Mouse (Mus musculus) neural tube, embryonic 14.5 days (tissue): ENCODE data around the gene 4933427D14Rik. TPM values are rescaled to one million over a fixed set of nuclear protein-coding genes. Genes with fewer than 3 reads are reported as not detected.
A peak's percentile ranks its signal among the peaks of the same experiment; 100 is the strongest.

Experiments used
- ATAC-seq: fragments of 200-750 bp; cut with Nextera tagmentation; 2 replicates; pipeline ENCODE4 v1.8.0; 2017; ENCODE audit warnings: low read depth, mild to moderate bottlenecking, moderate TSS enrichment, moderate library complexity
- H3K27ac ChIP-seq: fragments of 300-500 bp; sonication (generic); 2 replicates; pipeline ENCODE4 v1.5.1; 2014; ENCODE audit warnings: low read depth, mild to moderate bottlenecking, control low read depth, low read length, moderate library complexity, mixed read lengths
- H3K27me3 ChIP-seq: fragments of 300-500 bp; sonication (generic); 2 replicates; pipeline ENCODE4 v1.6.1; 2014; ENCODE audit warnings: low read length; ENCODE audit not compliant: control insufficient read depth, insufficient read depth
- H3K36me3 ChIP-seq: fragments of 300-500 bp; sonication (generic); 2 replicates; pipeline ENCODE4 v1.6.1; 2014; ENCODE audit warnings: low read length, mixed read lengths; ENCODE audit not compliant: control insufficient read depth, insufficient read depth
- H3K4me1 ChIP-seq: fragments of 300-500 bp; sonication (generic); 2 replicates; pipeline ENCODE4 v1.6.1; 2014; ENCODE audit warnings: low read length; ENCODE audit not compliant: control insufficient read depth, insufficient read depth
- H3K4me2 ChIP-seq: fragments of 300-500 bp; sonication (generic); 2 replicates; pipeline ENCODE4 v1.6.1; 2014; ENCODE audit warnings: mild to moderate bottlenecking, low read depth, low read length, control low read depth
- H3K4me3 ChIP-seq: fragments of 300-500 bp; sonication (generic); 2 replicates; pipeline ENCODE4 v1.5.1; 2014; ENCODE audit warnings: low read depth, low read length, control low read depth, mixed read lengths
- H3K9ac ChIP-seq: fragments of 300-500 bp; sonication (generic); replicated peaks from 2 replicates; pipeline ENCODE4 v1.6.1; 2014; ENCODE audit warnings: low read depth, mild to moderate bottlenecking, control low read depth, low read length, mixed read lengths
- H3K9me3 ChIP-seq: fragments of 300-500 bp; sonication (generic); 2 replicates; pipeline ENCODE4 v1.6.1; 2016; ENCODE audit warnings: low read length; ENCODE audit not compliant: control insufficient read depth
- WGBS: fragments of 180-500 bp; shearing (Covaris S2); extraction: QIAGEN DNeasy Blood & Tissue Kit; methylation state at CpG from one replicate; pipeline ENCODE4 v1.1.7; 2014; 5-methylcytosine and 5-hydroxymethylcytosine counted together
- polyA plus RNA-seq: library from polyadenylated mRNA; unstranded; fragments of >200 nt; fragmentation: Nextera tagmentation; extraction: Ambion mirVana; gene quantifications from 2 replicates; pipeline ENCODE4 v1.2.1, GENCODE M21; 2014

4933427D14Rik gene
- polyA plus RNA-seq, 1 experiment from 2014 or later, result 20.1 TPM

DNA sequence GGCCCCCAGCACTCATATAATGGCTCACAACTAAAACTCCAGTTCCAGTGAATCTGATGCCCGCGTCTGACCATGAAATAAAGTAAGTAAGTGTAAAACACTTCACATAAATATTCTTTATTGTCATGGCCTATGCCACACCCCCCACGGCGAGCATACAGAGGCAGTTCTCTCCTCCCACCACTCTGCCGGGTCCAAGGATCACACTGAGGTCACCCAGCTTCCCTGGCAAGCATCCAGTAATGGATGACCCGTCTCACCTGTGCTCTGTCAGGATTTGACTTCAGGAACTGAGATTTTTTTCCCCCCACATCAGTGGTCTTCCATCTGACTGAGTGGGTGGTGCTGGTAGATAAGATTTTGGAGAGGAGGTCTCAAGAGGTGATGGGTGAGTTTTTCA is 67.1 kb downstream of the 4933427D14Rik start:
- ATAC-seq, result no peak
- H3K9me3 ChIP-seq, result no peaks in the 10 kb centered on the region
- no peaks in the 10 kb centered on the region for H3K36me3 ChIP-seq
- no peak overlapping the region for H3K9ac ChIP-seq
- peaks cover 12% of the 10 kb centered on the region; the same call in 1 of the 2 replicates for H3K4me1 ChIP-seq
- no peak overlapping the region for H3K4me2 ChIP-seq
- H3K4me3 ChIP-seq, result no peak overlapping the region
- no peak overlapping the region for H3K27ac ChIP-seq
- WGBS, result 59% methylated on average over 6 of the region's 6 CpGs
- H3K27me3 ChIP-seq, result peaks cover 7% of the 10 kb centered on the region

DNA sequence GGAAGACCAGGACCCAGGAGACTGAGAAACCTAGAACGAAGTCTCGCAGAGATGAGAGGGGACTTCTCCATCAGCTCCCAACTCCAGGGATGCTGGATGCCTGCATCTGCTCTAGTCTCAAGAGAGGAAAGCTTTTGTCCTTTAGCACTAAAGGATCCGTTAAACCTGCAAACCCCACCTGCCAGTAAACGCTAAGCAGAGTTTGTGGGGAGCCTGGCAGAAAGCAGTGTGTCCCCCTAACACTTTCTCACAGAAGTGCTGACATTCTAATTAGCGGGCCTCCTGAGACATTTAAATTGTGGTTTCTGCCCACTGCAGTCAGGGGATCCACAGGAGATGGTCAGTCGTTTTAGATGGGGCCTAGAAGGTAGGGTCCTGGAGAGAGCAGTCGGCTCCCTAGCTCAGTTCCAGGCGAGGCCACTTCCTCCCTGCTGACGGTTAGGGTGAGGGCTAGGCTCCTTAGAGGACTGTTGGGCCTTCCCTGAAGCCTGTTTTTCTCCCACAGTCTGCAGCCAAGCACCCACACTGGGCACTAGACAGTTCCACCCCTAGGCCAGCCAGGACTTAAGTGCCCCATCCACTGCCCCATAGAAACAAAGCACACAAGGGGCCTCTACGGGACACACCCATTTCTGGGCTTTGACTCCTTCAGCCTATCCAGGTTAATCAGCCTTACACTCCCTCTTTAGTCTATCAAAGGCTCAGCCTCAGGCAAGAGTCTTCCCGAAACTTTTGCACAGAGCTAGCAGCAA is 70.9 kb downstream of the 4933427D14Rik start:
- Histone ChIP-seq H3K27ac (no peak overlapping the region), H3K27me3 (peaks cover 22% of the 10 kb centered on the region), H3K9me3 (no peaks in the 10 kb centered on the region), H3K4me2 (peak overlapping the region; percentile 98), H3K4me1 (peaks cover 7% of the 10 kb centered on the region; the same call in 1 of the 2 replicates), H3K9ac (peak overlapping the region; percentile 81), H3K36me3 (no peaks in the 10 kb centered on the region), H3K4me3 (peak overlapping the region; percentile 62)
- 20% methylated on average over 11 of the region's 11 CpGs for WGBS
- no peak for ATAC-seq

DNA sequence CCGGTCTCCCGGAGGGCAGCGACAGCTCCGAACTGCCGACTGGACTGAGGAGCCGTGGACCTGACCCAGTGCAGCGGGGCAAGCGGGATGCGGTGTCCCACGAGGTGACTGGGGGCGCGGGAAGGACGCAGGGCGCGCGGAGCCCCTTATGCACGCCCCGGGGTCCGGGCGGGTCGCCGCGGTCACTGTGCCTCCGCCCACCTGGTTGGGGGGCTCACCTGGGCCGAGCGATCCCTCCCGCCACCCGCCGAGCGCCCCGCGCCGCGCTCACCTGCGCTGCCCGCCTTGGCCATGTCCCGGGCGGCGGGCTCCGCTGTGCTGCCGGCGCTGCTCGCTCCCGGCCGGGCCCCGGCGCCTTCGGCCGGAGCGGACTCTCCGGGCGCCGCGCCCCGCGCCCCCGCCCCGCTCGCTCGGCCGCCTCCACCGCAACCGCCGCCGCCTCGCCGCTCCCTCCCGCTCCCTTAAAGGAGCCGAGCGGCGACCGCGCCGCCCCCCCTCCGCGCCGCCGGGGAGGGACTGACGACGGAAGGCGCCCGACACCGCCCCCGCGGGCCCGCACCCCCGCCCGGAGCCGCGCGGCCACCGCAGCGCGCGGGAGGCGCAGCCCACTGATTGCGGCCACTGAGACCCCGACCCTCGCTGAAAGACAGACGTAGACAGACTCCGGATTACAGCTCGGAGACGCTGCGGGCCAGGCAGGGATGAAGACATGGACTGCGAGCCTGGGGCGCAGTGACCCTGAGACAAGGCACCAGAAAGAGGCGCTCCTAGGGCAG is 71.7 kb downstream of the 4933427D14Rik start, which contains the start of gene Pitpnm3:
Gene Pitpnm3, minus strand, starts transcription at position 396 of the 776 bp plus-strand sequence.
- Histone ChIP-seq H3K9ac (peak within 1 kb of the TSS; percentile 81), H3K27ac (no peak within 1 kb of the TSS), H3K27me3 (peaks cover 22% of the 10 kb centered on the region), H3K4me3 (peak within 1 kb of the TSS; percentile 62), H3K9me3 (no peaks in the 10 kb centered on the region), H3K4me1 (peaks cover 7% of the 10 kb centered on the region; the same call in 1 of the 2 replicates), H3K36me3 (no peaks in the 10 kb centered on the region), H3K4me2 (peak within 1 kb of the TSS; percentile 98)
- under 1% methylated on average over 71 of the region's 107 CpGs for WGBS
- peak; percentile 49; the same call in 1 of the 2 replicates for ATAC-seq

DNA sequence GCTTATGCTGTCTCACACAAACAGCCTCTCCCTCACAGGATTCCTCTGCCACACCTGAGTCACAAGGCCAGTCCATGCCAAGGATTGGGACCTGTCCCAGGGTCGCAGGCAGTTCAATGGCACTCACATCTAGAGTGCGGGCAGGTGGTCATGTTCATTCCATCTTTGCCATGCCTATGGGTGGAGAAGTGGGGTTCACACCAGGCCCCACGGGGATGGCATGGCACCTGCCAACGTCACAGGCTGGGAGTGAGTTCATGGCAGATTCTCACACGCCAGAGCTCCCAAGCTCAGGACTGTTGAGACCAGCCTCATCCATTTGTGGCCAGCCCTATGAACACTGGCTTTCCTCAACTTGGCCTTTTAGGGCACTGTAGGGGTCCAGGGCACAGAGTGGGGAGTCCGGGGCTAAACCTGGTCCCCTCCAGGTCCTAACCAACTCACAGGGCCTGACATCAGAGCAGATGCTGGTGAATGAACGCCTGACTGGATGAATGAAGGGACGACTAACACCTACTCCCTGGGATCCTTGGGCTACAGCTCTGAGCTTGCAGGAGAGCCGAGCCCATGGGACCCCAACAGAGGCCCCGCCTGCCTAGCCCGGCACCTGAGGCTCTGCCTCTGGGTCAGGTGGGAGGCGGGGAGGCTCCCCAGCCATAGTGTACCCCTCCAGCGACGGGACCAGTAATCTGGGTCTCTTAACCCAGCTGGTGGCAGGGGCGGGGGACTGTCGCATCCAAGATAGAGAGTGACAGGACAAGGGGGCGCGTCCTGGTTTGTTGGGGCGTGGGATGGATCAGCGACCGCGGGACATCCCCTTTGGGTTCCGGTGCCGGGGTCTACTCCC is 72.5 kb downstream of the 4933427D14Rik start:
- H3K9ac ChIP-seq, result peak overlapping the region; percentile 81
- peaks cover 22% of the 10 kb centered on the region for H3K27me3 ChIP-seq
- H3K36me3 ChIP-seq, result no peaks in the 10 kb centered on the region
- H3K4me3 ChIP-seq, result peak overlapping the region; percentile 62
- 16% methylated on average over 23 of the region's 24 CpGs for WGBS
- ATAC-seq, result peak; percentile 57; the same call in 1 of the 2 replicates
- no peaks in the 10 kb centered on the region for H3K9me3 ChIP-seq
- H3K4me2 ChIP-seq, result peak overlapping the region; percentile 98
- H3K27ac ChIP-seq, result no peak overlapping the region
- H3K4me1 ChIP-seq, result peaks cover 7% of the 10 kb centered on the region; the same call in 1 of the 2 replicates

DNA sequence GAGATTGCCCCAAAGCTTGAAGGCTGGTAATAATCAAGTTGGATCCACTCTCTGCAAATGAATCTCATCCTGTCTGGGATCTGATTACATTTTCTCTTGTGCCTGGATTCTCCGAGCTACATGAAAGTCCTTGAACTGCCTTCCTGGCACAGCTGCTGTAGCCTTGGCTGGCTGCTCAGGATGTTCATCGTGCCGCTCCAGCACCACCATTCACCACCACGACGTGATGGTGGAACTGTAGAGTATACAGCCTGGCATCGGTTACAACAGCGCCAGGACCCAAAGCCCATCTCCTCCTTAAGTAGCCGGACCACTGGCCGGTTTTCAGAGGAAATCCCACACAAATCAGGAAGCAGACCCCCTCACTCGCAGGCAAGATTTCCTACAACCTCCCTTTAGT is 74.2 kb downstream of the 4933427D14Rik start:
- Histone ChIP-seq H3K27me3 (peaks cover 22% of the 10 kb centered on the region), H3K27ac (no peak overlapping the region), H3K4me2 (no peak overlapping the region), H3K4me1 (peaks cover 8% of the 10 kb centered on the region), H3K9me3 (no peaks in the 10 kb centered on the region), H3K4me3 (no peak overlapping the region), H3K36me3 (no peaks in the 10 kb centered on the region), H3K9ac (no peak overlapping the region)
- 67% methylated on average over 10 of the region's 10 CpGs for WGBS
- no peak for ATAC-seq

DNA sequence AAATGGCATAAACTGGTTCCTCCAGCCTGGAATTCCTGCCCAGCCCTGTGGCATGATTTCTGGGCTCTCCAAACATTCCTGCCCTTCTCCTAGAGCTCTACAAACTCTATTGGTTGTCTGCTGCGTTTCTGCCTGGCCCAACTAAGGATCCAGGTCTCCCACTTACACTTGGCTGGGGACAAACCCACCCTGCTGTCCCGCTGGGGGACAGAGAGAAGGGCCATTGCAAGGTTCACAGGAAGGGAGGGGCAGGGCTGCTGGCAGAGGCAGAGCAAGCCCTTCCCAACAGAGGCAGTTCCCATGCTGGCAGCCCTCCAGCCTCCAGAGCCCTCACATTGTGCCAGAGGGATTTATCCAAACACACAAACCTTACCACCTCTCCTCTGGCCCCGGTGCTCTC is 75.0 kb downstream of the 4933427D14Rik start:
- Histone ChIP-seq H3K4me1 (peaks cover 13% of the 10 kb centered on the region), H3K9ac (no peak overlapping the region), H3K4me3 (no peak overlapping the region), H3K4me2 (no peak overlapping the region), H3K27me3 (peaks cover 20% of the 10 kb centered on the region), H3K9me3 (no peaks in the 10 kb centered on the region), H3K27ac (no peak overlapping the region), H3K36me3 (no peaks in the 10 kb centered on the region)
- WGBS, result 10% methylated on average over 3 of the region's 3 CpGs
- no peak for ATAC-seq

DNA sequence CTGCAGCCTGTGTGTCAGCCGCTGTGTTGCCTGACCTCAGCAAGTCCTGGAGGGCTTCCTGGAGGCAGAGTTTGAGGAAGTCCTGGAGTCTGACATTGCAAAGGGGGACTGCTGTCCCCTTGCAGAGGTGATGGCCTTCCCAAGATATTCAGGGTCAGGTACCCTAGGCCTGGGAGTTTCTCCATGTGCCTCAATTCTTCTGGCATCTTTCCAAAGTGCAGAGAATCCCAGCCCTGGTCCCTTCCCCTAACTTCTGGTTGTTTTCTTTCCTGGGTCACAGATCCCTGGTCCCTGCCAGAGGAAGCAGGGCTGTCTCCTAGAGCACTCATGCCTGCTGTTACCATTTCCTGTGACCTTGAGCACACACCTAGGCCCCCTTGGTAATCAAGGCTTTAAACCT is 75.6 kb downstream of the 4933427D14Rik start:
- Histone ChIP-seq H3K27me3 (peaks cover 15% of the 10 kb centered on the region), H3K36me3 (no peaks in the 10 kb centered on the region), H3K4me1 (peaks cover 13% of the 10 kb centered on the region), H3K9me3 (no peaks in the 10 kb centered on the region), H3K27ac (no peak overlapping the region), H3K9ac (no peak overlapping the region), H3K4me2 (no peak overlapping the region), H3K4me3 (no peak overlapping the region)
- 90% methylated on average over 1 of the region's 1 CpGs for WGBS
- ATAC-seq, result no peak

DNA sequence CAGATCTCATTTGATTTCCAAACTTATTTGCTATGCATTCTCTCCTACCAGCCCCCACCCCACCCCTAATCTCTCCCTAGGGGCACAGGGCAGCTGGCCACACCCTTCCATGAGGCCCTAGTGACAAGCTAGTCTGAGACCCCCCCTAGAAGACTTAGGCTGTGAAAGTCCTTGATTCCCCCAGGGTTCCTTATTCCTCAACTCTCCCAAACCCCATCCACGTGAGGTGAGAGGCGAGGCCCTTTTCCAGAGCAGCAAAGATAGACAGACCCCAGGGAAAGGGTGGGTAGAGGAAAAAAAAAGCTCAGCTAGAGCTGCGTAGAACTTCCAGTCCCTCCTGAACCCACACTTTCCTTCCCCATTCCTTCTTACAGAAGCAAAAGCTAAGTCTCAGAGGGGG is 76.4 kb downstream of the 4933427D14Rik start:
- H3K27me3 ChIP-seq, result peaks cover 15% of the 10 kb centered on the region
- H3K4me3 ChIP-seq, result no peak overlapping the region
- WGBS, result 84% methylated on average over 3 of the region's 3 CpGs
- no peak for ATAC-seq
- no peak overlapping the region for H3K4me2 ChIP-seq
- peaks cover 9% of the 10 kb centered on the region for H3K4me1 ChIP-seq
- no peaks in the 10 kb centered on the region for H3K9me3 ChIP-seq
- no peak overlapping the region for H3K27ac ChIP-seq
- no peaks in the 10 kb centered on the region for H3K36me3 ChIP-seq
- H3K9ac ChIP-seq, result no peak overlapping the region
